Mouse (Mus musculus) bone marrow, adult 2 months (tissue): ENCODE measurements at regions not wholly inside any gene's neighbourhood (a gene's known extent, or its start where the extent isn't known, plus 50 kb on each side); places are given as distances from the start of the nearest gene placed in this dataset.

Experiments
- CTCF ChIP-seq: fragments of 200-500 bp; IDR thresholded peaks from 2 replicates; pipeline ENCODE4 v1.5.1; 2011; ENCODE audit warnings: low read length, control low read depth; ENCODE audit not compliant: control insufficient read depth, insufficient read depth
- POLR2A ChIP-seq: fragments of 200-500 bp; IDR thresholded peaks from 2 replicates; pipeline ENCODE4 v1.6.1; 2011; ENCODE audit warnings: low read depth, mild to moderate bottlenecking, control low read depth, low read length, borderline replicate concordance; ENCODE audit not compliant: control insufficient read depth

DNA sequence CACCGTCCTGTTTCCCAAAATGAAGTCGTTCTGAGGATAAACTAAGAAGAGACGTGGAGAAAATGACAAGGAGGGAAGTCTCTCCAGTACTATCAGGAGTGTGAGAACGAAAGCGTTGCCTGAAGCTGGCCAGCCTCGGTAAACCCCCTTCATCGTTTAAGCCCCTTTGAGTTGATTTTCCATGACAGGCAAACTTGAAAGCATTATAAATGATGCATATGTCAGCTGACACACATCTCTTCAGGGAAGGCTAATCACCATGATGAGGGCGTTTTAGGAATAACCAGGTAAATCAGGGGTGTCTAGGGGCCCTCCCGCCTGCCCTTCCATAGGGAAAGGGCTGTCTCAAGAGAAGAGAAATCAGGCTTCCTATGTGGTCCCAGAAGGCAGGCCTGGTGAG lies 328.4 kb downstream of the Gm49356 start:
- TF ChIP-seq CTCF (no peak), POLR2A (no peak)
